Mouse (Mus musculus): ENCODE results near the gene Dbndd1.

- TF ChIP-seq CTCF (IDR thresholded peaks at IDR 0.05; ENCODE audit: low read depth, low read length) (no peak), EP300 (IDR thresholded peaks at IDR 0.05; ENCODE audit: insufficient read depth, low read depth, low read length) (no peak)
These were observed 21.7 kb upstream of the Dbndd1 start for GRCm38 (mm10) chr8:123536990-123537380.
